Mouse (Mus musculus) megakaryocyte, embryonic 14.5 days (primary cell): ENCODE measurements around the gene 9230104L09Rik. TPM values are rescaled to one million over a fixed set of nuclear protein-coding genes. Genes with fewer than 3 reads are reported as not detected.
A peak's percentile ranks its signal among the peaks of the same experiment; 100 is the strongest.

Experiments
- H3K27me3 ChIP-seq: replicated peaks from 2 replicates; pipeline ENCODE3; 2012; ENCODE audit warnings: inconsistent platforms
- H3K36me3 ChIP-seq: replicated peaks from 2 replicates; pipeline ENCODE3; 2012; ENCODE audit warnings: low read length, inconsistent platforms, mixed read lengths
- H3K4me1 ChIP-seq: 2 replicates; pipeline ENCODE4 v1.6.1; 2012; ENCODE audit warnings: inconsistent platforms
- H3K4me3 ChIP-seq: replicated peaks from 2 replicates; pipeline ENCODE3; 2012; ENCODE audit warnings: moderate library complexity, mild to moderate bottlenecking, inconsistent platforms
- H3K9me3 ChIP-seq: 2 replicates; pipeline ENCODE4 v1.6.1; 2012; ENCODE audit warnings: inconsistent platforms
- FLI1 ChIP-seq: IDR thresholded peaks from 2 replicates; pipeline ENCODE4 v1.6.1; 2012; ENCODE audit warnings: low read length, inconsistent platforms, mixed read lengths
- GATA1 ChIP-seq: IDR thresholded peaks from 3 replicates; pipeline ENCODE4 v1.6.1; 2012; ENCODE audit warnings: mixed read lengths, low read length, inconsistent platforms, borderline replicate concordance
- polyA plus RNA-seq: library from polyadenylated mRNA; stranded (reverse); fragments of >175 nt; gene quantifications from 2 replicates; pipeline ENCODE4 v1.2.3, GENCODE M21; 2012; ENCODE audit warnings: low replicate concordance; ENCODE audit not compliant: insufficient read depth

The 9230104L09Rik gene
- not detected in 2 replicates for polyA plus RNA-seq

DNA sequence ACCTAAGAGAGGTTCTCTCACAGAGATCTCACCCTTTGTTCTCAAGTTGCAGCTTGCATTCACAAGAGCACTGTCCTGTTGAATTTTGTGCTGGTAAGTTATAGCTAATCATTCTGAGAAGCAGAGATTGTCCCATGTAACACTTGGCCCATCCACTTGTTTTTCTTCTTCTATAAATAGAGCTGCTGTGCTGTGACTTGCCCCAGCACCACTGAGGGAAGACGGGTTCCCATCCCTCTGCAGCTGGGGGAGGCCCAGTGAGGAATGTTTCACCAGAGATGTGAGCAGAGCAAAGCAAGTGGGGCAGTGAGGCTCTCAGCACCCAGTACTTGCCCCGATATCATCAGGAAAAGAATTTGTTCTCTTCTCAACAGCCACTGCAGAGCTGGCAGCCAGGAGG lies at the start of gene 9230104L09Rik:
Gene 9230104L09Rik (minus strand): TSS at position 73 of the 400 bp plus-strand sequence.
- Histone ChIP-seq H3K4me3 (no peak within 1 kb of the TSS), H3K9me3 (no peaks in the 10 kb centered on the region), H3K27me3 (no peaks in the 10 kb centered on the region), H3K36me3 (no peaks in the 10 kb centered on the region), H3K4me1 (no peaks in the 10 kb centered on the region)
- no peak for TF ChIP-seq FLI1
- no peak for TF ChIP-seq GATA1

DNA sequence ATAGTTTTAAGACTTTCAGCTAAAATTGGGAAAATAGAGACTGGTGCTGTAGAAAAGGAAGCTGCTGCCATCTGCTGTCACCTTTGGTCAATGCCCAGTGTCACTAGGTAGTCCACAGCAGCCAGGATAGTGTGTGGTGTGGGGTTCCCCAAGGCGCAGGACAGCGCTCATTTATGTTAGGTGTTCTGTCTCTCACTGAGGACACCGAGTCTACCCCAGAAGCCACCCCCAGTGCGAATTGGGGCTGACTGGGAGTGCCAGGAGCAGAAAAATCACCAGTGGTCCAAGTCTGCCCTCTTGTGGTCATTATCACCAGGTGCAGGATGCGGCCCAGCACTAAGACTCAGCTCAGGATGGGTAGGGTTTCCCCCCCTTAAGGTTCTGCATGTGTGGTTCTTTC lies 37.4 kb upstream of the 9230104L09Rik start:
- Histone ChIP-seq H3K27me3 (no peaks in the 10 kb centered on the region), H3K4me1 (peaks cover 7% of the 10 kb centered on the region), H3K4me3 (peak overlapping the region; percentile 85), H3K9me3 (no peaks in the 10 kb centered on the region), H3K36me3 (no peaks in the 10 kb centered on the region)
- TF ChIP-seq FLI1 = no peak
- TF ChIP-seq GATA1 = no peak

DNA sequence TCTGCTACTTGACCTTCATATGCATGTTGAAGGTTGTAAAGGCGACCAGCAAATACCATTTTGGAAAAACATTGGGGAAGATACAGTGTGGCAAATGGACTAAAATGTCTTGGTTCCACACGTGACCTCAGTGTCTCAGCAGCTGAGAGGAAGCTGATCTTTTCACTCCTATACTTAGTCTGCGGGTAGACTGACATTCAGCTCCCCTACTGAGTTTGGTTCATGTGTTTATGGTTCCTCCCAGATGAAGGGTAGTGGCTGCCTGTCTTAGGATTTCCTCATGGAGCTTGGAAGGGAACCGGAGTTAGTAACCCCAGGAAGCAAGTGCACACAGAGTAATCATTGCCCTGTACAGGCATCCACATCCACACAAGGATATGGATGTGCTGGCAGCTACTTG lies 35.5 kb upstream of the 9230104L09Rik start:
- Histone ChIP-seq H3K9me3 (no peaks in the 10 kb centered on the region), H3K4me1 (peaks cover 7% of the 10 kb centered on the region), H3K4me3 (no peak overlapping the region), H3K27me3 (no peaks in the 10 kb centered on the region), H3K36me3 (no peaks in the 10 kb centered on the region)
- no peak for TF ChIP-seq FLI1
- TF ChIP-seq GATA1 = no peak

DNA sequence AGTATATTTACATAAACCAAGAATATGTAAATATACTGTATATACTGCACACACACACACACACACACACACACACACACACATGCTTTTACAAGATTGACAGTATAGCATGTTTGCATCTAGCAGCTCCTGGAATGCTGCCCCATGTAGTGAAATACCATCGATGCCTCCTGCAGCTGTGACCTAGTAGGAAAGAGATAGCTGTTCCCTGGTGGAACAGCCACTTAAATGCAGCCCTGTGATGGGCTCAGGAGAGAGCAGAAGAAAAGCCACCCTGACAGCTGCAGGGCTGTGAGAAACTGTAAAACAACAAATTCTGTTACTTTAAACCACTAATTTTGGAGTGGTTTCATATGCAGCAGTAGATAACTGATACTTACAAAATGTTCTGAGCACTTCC lies 31.4 kb upstream of the 9230104L09Rik start:
- H3K9me3 ChIP-seq = no peaks in the 10 kb centered on the region
- no peak overlapping the region for H3K4me3 ChIP-seq
- H3K4me1 ChIP-seq = peaks cover 4% of the 10 kb centered on the region; the same call in 1 of the 2 replicates
- TF ChIP-seq FLI1 = no peak
- no peak for TF ChIP-seq GATA1
- H3K36me3 ChIP-seq = no peaks in the 10 kb centered on the region
- peaks cover 5% of the 10 kb centered on the region for H3K27me3 ChIP-seq

DNA sequence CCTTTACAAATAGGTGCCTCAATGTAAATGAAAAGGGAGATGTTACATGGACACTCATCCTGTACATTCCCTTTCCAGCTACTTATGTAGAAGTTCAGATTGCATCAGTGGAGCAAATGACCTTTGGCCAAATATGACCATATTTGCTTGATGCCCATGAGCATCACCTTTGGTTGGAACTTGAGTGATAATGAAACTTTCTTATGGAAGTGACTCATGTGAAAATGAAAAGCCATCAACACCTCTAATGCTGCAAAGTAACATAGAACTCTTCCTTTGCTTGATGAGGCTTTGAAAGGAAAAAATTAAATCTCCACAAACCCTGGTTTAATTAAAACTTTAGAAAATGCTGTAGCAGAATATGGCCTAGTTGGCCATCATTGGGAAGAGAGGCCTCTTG lies 28.3 kb upstream of the 9230104L09Rik start:
- no peaks in the 10 kb centered on the region for H3K9me3 ChIP-seq
- no peaks in the 10 kb centered on the region for H3K36me3 ChIP-seq
- peaks cover 5% of the 10 kb centered on the region for H3K27me3 ChIP-seq
- no peak for TF ChIP-seq FLI1
- no peak for TF ChIP-seq GATA1
- H3K4me1 ChIP-seq = no peaks in the 10 kb centered on the region
- H3K4me3 ChIP-seq = no peak overlapping the region

DNA sequence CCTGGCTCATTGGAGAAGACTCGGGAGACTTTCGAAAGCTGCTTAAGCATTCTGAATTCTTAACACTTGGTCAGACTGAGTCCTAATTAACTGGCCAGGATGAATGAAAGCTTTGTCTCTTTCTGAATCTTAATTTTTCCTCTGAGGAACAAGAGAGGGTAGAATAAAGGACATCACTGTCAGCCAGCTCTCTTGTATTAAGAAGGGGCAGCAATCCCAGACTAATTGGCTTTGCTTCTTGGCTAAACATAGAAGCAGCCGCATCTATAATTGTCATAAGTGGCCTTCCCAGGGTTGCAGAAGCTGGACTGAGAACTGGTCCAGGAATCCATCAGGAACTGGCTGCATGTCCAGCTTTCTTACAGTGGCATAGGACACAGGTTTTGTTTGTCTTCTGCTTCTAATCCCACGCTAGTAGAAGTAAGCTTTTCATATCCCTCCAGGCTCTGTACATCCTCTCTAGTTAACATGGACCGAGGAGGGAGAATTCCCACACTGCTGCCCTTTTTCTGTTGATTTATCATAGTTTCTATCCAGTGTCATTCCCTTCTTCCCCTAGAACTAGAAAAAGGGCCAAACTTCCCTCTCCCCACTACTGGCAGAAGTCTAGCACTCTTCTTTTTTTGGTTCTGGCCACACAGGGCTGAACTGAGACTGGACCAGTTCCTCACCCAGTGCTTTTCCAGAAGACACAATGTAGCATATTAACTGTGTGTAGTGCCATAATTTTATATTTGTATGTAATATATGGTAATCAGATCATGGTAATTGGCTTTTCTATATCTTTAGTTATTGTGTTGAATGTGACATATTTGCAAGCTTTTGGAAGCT lies 25.4 kb upstream of the 9230104L09Rik start:
- TF ChIP-seq GATA1 (no peak), FLI1 (no peak)
- H3K4me3 ChIP-seq = no peak overlapping the region
- peaks cover 5% of the 10 kb centered on the region for H3K27me3 ChIP-seq

DNA sequence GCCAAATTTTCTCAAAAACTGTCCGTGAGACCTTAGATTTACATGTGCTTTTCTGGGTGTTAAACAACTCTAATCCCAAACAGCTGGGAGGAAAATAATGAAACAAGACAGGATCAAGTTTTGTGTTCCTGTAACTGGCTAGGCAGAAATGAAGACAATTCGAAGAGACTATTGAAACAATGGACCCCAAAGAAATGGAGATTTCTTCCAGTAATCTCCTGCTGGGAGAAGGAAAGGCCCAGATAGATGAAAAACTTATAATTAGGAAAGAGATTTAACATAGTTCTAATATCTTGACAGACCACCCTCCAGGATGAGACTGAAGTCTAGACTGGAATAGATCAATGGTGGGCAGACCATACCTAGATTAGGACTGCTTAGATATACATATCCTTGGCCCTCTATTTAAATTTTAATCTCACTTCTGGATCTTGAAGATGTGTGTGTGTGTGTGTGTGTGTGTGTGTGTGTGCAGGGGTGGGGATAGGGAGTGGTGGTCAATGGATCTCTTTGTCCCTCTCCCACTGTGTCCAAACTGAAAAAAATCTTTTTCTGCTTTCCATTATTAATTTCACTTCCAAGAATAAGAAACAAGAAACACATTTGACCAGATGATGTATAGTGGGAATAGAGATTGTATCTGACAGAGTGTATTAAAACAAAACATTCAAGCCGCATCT lies 24.6 kb upstream of the 9230104L09Rik start:
- no peaks in the 10 kb centered on the region for H3K9me3 ChIP-seq
- H3K4me1 ChIP-seq = peaks cover 4% of the 10 kb centered on the region; the same call in 1 of the 2 replicates
- no peaks in the 10 kb centered on the region for H3K36me3 ChIP-seq
- no peak overlapping the region for H3K4me3 ChIP-seq
- H3K27me3 ChIP-seq = peaks cover under 1% of the 10 kb centered on the region
- TF ChIP-seq FLI1 (no peak), GATA1 (no peak)

More for the DNA sequence above, 25.4 kb upstream of the 9230104L09Rik start:
- Histone ChIP-seq H3K4me1 (no peaks in the 10 kb centered on the region), H3K36me3 (no peaks in the 10 kb centered on the region), H3K9me3 (no peaks in the 10 kb centered on the region)

DNA sequence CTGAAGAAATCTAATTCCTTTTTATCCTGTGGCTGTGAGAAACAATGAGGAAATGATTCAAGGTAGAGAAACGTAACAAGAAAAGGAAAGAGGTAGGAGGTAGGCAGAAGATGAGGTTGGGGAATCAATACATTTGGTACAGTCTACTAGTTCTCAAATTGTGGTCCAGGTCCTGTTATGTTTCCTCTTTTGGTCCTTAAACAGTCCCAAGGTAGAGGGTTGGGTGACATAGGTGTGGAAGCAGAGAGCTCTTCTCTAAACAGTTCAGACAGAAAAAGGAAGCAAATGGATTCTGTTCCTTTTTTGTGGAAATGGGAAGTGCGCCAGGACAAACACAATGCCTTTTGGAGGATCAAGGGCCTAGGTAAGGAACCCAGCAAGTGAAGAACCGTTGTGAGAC lies 24.0 kb upstream of the 9230104L09Rik start:
- no peaks in the 10 kb centered on the region for H3K36me3 ChIP-seq
- H3K4me3 ChIP-seq = no peak overlapping the region
- TF ChIP-seq GATA1 = no peak
- TF ChIP-seq FLI1 = no peak
- peaks cover 4% of the 10 kb centered on the region; the same call in 1 of the 2 replicates for H3K4me1 ChIP-seq
- no peaks in the 10 kb centered on the region for H3K9me3 ChIP-seq
- no peaks in the 10 kb centered on the region for H3K27me3 ChIP-seq

DNA sequence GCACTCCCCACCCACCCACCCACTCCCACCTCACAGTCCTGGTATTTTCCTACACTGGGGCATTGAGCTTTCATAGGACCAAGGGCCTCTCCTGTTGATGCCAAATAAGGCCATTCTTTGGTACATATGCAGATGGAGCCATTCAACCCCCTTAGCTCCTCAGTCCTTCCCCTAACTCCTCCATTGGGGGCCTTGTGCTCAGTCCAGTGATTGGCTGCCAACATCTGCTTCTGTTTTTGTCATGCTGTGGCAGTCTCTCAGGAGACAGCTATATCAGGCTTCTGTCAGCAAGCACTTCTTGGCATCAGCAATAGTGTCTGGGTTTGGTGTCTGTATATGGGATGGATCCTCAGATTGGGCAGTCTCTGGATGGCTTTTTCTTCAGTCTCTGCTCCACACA lies 19.9 kb upstream of the 9230104L09Rik start:
- no peak overlapping the region for H3K4me3 ChIP-seq
- H3K27me3 ChIP-seq = no peaks in the 10 kb centered on the region
- TF ChIP-seq GATA1 (no peak), FLI1 (no peak)
- no peaks in the 10 kb centered on the region for H3K36me3 ChIP-seq
- H3K4me1 ChIP-seq = peaks cover 4% of the 10 kb centered on the region; the same call in 1 of the 2 replicates
- no peaks in the 10 kb centered on the region for H3K9me3 ChIP-seq

DNA sequence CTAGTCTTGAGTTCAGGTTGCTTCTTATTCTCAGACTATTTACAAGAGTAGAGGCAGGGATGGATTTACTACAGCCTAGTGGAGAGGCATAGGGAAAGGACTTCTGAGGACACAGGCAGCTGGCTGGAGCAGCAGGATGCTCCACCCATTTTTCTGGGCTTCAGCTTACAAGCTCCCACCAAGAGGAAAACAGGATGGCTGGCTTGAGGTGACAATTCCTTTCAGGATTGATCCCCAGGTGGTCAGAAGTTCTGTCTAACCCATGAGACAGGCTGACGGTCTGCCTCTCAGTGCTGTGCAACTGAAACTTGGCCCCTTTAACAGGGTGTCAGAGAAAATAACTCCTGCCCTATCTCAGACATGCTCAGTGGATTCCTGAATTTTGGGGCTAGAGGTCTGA lies 14.4 kb upstream of the 9230104L09Rik start:
- H3K27me3 ChIP-seq = no peaks in the 10 kb centered on the region
- no peaks in the 10 kb centered on the region for H3K36me3 ChIP-seq
- TF ChIP-seq GATA1 = no peak
- TF ChIP-seq FLI1 = no peak
- no peaks in the 10 kb centered on the region for H3K9me3 ChIP-seq
- H3K4me3 ChIP-seq = no peak overlapping the region
- H3K4me1 ChIP-seq = peaks cover 47% of the 10 kb centered on the region
